34 mouse cellular contexts compared by ENCODE assay signal in genomic region chr2:58669114-58669513, GRCm38 (mm10).
DNase-seq lines count a peak whose midpoint lies in the region; ATAC-seq and TF ChIP-seq lines count a peak whose summit lies in the region.
"Had no signal": no experiment of that assay in that cellular context is flagged by ENCODE, and none has a peak within 500 bp of the region (broad histone marks: within the 10 kb centered on the region; RNA-seq: fewer than 3 reads in every experiment).

No protein-coding gene starts in this region.

- no peak for TF ChIP-seq CTCF in hindbrain, postnatal 0 days (IDR thresholded peaks at IDR 0.05; ENCODE audit: low read depth)

- WGBS in limb, embryonic 15.5 days = 60% methylated on average over 3 of the region's 3 CpGs
- 93% methylated on average over 3 of the region's 3 CpGs for WGBS in limb, embryonic 10.5 days
- WGBS in hindbrain, postnatal 0 days = 76% methylated on average over 3 of the region's 3 CpGs

- H3K4me2 ChIP-seq in limb, embryonic 15.5 days = no peak overlapping the region
- H3K4me2 ChIP-seq in hindbrain, postnatal 0 days (ENCODE audit: low read depth, low read length) = no peak overlapping the region
- H3K4me2 ChIP-seq: embryonic facial prominence, embryonic 12.5 days; forebrain, embryonic 13.5 days; heart, embryonic 11.5 days; midbrain, embryonic 13.5 days had no signal

- no peaks in the 10 kb centered on the region for H3K36me3 ChIP-seq in limb, embryonic 15.5 days
- no peaks in the 10 kb centered on the region for H3K36me3 ChIP-seq in limb, embryonic 10.5 days
- no peaks in the 10 kb centered on the region for H3K36me3 ChIP-seq in hindbrain, postnatal 0 days (ENCODE audit: insufficient read depth, low read length)
- H3K36me3 ChIP-seq: embryonic facial prominence, embryonic 12.5 days had no signal

- intact Hi-C loops in heart, postnatal 10 days (cut with DNase I) = loop anchor here (2.0 to 10.0 kb wide), 6 partner anchors 67 to 642 kb away; partner anchors contain the start of genes Acvr1, Acvr1c and Upp2

- no peaks in the 10 kb centered on the region for H3K4me1 ChIP-seq in limb, embryonic 15.5 days
- no peaks in the 10 kb centered on the region for H3K4me1 ChIP-seq in limb, embryonic 10.5 days
- H3K4me1 ChIP-seq in hindbrain, postnatal 0 days (ENCODE audit: insufficient read depth, low read length) = no peaks in the 10 kb centered on the region
- H3K4me1 ChIP-seq: embryonic facial prominence, embryonic 12.5 days; forebrain, embryonic 13.5 days; midbrain, embryonic 13.5 days had no signal

- H3K4me3 ChIP-seq in limb, embryonic 15.5 days = no peak overlapping the region
- no peak overlapping the region for H3K4me3 ChIP-seq in limb, embryonic 10.5 days
- no peak overlapping the region for H3K4me3 ChIP-seq in hindbrain, postnatal 0 days (ENCODE audit: low read length)
- H3K4me3 ChIP-seq: embryonic facial prominence, embryonic 12.5 days; forebrain, embryonic 13.5 days; midbrain, embryonic 13.5 days had no signal

- H3K27me3 ChIP-seq in limb, embryonic 15.5 days = no peaks in the 10 kb centered on the region
- no peaks in the 10 kb centered on the region for H3K27me3 ChIP-seq in limb, embryonic 10.5 days (ENCODE audit: low read depth, poor library complexity, severe bottlenecking)
- no peaks in the 10 kb centered on the region for H3K27me3 ChIP-seq in hindbrain, postnatal 0 days (ENCODE audit: insufficient read depth, low read length)
- H3K27me3 ChIP-seq: embryonic facial prominence, embryonic 12.5 days; forebrain, embryonic 13.5 days; midbrain, embryonic 13.5 days had no signal

- DNase-seq in heart, adult 11 months = peak; percentile 75
- no peak for DNase-seq in heart, postnatal 10 days
- DNase-seq in limb, embryonic 10.5 days (ENCODE audit: low spot score) = no peak
- no peak for DNase-seq in hindbrain, postnatal 0 days (ENCODE audit: low spot score)
- no peak for DNase-seq in thymus, postnatal 14 days
- no peak for DNase-seq in T-cell, adult 2 months (ENCODE audit: low spot score)
- DNase-seq: adrenal gland, adult 2 months; cerebellum, adult 11 months; cerebellum, adult 9-10 months; cerebellum, postnatal 36 days; gastrocnemius, postnatal 25 days; heart, adult 18-20 months; heart, postnatal 4 days; kidney, adult 2 months; kidney, postnatal 4 days; layer of hippocampus, postnatal 36 days; left cerebral cortex, postnatal 4 days; liver; lung, adult 2 months; lung, postnatal 10 days; right cerebral cortex, postnatal 4 days; thymus, adult 2 months; thymus, postnatal 4 days had no signal

- no peak overlapping the region for H3K9ac ChIP-seq in limb, embryonic 15.5 days
- no peak overlapping the region for H3K9ac ChIP-seq in hindbrain, postnatal 0 days (replicated peaks; ENCODE audit: low read length)
- H3K9ac ChIP-seq: embryonic facial prominence, embryonic 12.5 days; forebrain, embryonic 13.5 days; liver, embryonic 14.5 days; midbrain, embryonic 13.5 days had no signal

- ATAC-seq in limb, embryonic 15.5 days (ENCODE audit: insufficient number of reproducible peaks, low FRiP score, low TSS enrichment, low read depth) = 0 out of 2 replicates have a peak, but pooled peaks have one; percentile 44
- peak; percentile 28; the same call in 1 of the 2 replicates for ATAC-seq in hindbrain, postnatal 0 days
- ATAC-seq: activated CD4-positive, CD25-positive, alpha-beta regulatory T cell, adult 4 months; forebrain, embryonic 13.5 days; inflammation-experienced regulatory T-cells, adult 6 months; midbrain, embryonic 13.5 days had no signal

- no peak overlapping the region for H3K27ac ChIP-seq in limb, embryonic 15.5 days
- H3K27ac ChIP-seq in limb, embryonic 10.5 days = no peak overlapping the region
- no peak overlapping the region for H3K27ac ChIP-seq in hindbrain, postnatal 0 days
- H3K27ac ChIP-seq: embryonic facial prominence, embryonic 12.5 days; forebrain, embryonic 13.5 days; kidney, postnatal 0 days; liver, embryonic 14.5 days; macrophage; midbrain, embryonic 13.5 days; stomach, postnatal 0 days had no signal

- H3K9me3 ChIP-seq in limb, embryonic 15.5 days = no peaks in the 10 kb centered on the region
- peaks cover 3% of the 10 kb centered on the region; the same call in 1 of the 2 replicates for H3K9me3 ChIP-seq in limb, embryonic 10.5 days (replicated peaks)
- no peaks in the 10 kb centered on the region for H3K9me3 ChIP-seq in hindbrain, postnatal 0 days (ENCODE audit: low read length)
- H3K9me3 ChIP-seq: midbrain, embryonic 13.5 days had no signal
